Mouse (Mus musculus) midbrain, embryonic 10.5 days (tissue): Measurements from ENCODE around the gene Calm3. TPM values are rescaled to one million over a fixed set of nuclear protein-coding genes. Genes with fewer than 3 reads are reported as not detected.

Source experiments
- DNase-seq: peaks from one replicate; pipeline ENCODE4 v3.0.0-alpha.2; 2017; ENCODE audit warnings: low spot score
- H3K27ac ChIP-seq: fragments of 300-500 bp; sonication (generic); replicated peaks from 2 replicates; pipeline ENCODE4 v1.5.1; 2016; ENCODE audit warnings: mild to moderate bottlenecking
- H3K27me3 ChIP-seq: fragments of 300-500 bp; sonication (generic); 2 replicates; pipeline ENCODE4 v1.6.1; 2016; ENCODE audit warnings: low read depth, mild to moderate bottlenecking; ENCODE audit not compliant: poor library complexity, severe bottlenecking
- H3K36me3 ChIP-seq: fragments of 300-500 bp; sonication (generic); 2 replicates; pipeline ENCODE4 v1.6.1; 2016; ENCODE audit warnings: mild to moderate bottlenecking, moderate library complexity
- H3K4me1 ChIP-seq: fragments of 300-500 bp; sonication (generic); 2 replicates; pipeline ENCODE4 v1.6.1; 2016
- H3K4me3 ChIP-seq: fragments of 300-500 bp; sonication (generic); 2 replicates; pipeline ENCODE4 v1.5.1; 2016; ENCODE audit warnings: mild to moderate bottlenecking, moderate library complexity
- H3K9me3 ChIP-seq: fragments of 300-500 bp; sonication (generic); replicated peaks from 2 replicates; pipeline ENCODE4 v1.6.1; 2016; ENCODE audit warnings: mild to moderate bottlenecking
- WGBS: fragments of 180-500 bp; shearing (Covaris S2); methylation state at CpG from one replicate; pipeline ENCODE4 v1.1.7; 2016; 5-methylcytosine and 5-hydroxymethylcytosine counted together
- polyA plus RNA-seq: library from polyadenylated mRNA; unstranded; fragments of >200 nt; fragmentation: Nextera tagmentation; extraction: Ambion mirVana; gene quantifications from 2 replicates; pipeline ENCODE4 v1.2.1, GENCODE M21; 2016

Gene Calm3
- polyA plus RNA-seq, 1 experiment from 2014 or later: 174 TPM

DNA sequence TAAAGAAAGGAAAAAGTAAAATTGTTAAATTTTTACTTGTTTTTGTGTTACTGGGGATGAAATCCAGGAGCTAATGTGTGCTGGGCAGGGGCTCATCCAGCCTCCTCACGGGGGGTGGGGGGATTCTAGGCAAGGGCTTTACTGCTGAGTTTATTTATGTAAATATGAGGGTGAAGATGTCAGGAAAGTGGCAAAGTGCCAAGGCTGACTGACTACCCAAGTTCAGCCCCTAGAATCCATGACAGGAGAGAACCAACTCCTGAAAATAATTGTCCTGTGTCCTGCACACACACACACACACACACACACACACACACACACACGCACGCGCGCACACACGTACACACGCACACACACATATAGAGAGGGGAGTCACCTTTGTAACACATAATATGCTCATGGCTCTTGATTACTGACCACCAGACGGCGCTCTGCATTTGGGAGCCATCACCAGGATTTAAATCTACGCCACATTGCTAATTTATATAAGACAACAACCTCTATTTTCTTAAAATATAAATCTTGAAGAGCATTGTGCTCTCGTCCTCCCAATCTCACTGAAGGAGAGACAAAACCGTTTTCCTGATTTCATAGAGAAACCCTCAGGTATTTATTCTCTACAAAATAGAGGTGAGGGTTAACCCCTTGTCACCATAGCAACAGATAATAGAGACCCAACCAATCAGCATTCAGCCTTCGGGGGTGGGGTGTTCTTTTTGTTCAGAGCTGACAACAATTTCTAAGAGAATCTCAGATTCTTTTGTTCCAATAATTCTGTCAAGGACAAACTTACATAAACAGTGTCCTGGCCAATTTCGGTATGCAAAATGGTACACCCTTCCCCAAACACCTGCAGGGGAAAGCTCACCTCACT, 9.0 kb upstream of the Calm3 start:
- H3K36me3 ChIP-seq: no peaks in the 10 kb centered on the region
- no peaks in the 10 kb centered on the region for H3K9me3 ChIP-seq
- WGBS: 46% methylated on average over 14 of the region's 14 CpGs
- no peaks in the 10 kb centered on the region for H3K27me3 ChIP-seq
- H3K27ac ChIP-seq: no peak overlapping the region
- DNase-seq: peak; percentile 47
- peaks cover 16% of the 10 kb centered on the region for H3K4me1 ChIP-seq
- H3K4me3 ChIP-seq: no peak overlapping the region

DNA sequence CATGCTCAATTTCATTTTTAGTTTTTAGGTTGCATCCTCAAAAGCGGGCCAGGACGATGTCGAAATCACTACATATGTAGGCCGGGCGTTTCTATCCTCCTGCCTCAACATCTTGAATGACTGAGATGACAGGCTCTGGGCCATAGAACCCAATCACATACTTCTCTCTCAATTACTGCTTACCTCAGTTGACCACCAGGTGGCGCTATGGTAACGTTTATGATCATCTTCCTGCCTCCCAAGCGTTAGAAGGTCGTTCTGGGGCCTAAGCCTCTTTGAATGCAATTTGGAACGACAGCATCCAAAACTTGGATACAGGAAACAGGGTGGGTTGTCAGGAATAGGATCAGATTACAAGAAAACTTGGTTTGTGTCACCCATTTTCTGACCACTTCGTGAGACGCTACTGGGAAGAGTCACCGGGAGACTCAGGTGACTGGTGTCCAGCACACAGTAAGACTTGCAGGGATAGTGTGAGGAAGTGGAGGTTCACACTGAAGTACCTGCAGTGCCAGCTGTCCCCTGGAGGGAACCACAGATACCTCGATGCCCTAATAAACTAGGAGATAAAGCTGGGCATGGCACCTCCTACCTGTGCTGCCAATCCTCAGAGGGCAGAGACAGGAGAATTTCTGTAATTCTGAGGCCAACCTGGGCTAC, 8.2 kb upstream of the Calm3 start:
- DNase-seq: peak; percentile 86
- no peaks in the 10 kb centered on the region for H3K27me3 ChIP-seq
- no peak overlapping the region for H3K27ac ChIP-seq
- no peak overlapping the region for H3K4me3 ChIP-seq
- 18% methylated on average over 14 of the region's 14 CpGs for WGBS
- no peaks in the 10 kb centered on the region for H3K36me3 ChIP-seq
- H3K9me3 ChIP-seq: no peaks in the 10 kb centered on the region
- H3K4me1 ChIP-seq: peaks cover 16% of the 10 kb centered on the region

DNA sequence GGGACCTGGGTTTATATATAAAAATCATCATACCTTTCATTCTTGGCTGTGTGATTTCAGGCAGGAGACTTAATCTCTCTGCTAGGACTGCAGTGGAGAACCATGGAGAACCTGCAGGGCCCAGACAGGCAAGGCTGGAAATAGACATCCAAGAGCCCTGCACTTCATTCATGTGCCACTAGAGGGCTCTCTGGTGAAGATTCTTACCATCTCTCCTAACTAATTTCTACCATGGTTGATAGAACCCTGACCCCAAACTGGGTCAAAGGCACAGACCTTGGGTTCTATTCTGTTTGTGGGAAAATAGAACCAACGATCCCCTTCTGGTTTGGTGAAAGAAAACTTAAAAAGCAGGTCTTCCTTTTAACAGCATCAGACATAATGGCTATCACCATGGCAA, 6.9 kb upstream of the Calm3 start:
- Histone ChIP-seq H3K27me3 (no peaks in the 10 kb centered on the region), H3K27ac (no peak overlapping the region), H3K9me3 (no peaks in the 10 kb centered on the region), H3K36me3 (no peaks in the 10 kb centered on the region), H3K4me3 (no peak overlapping the region), H3K4me1 (peaks cover 16% of the 10 kb centered on the region)
- peak; percentile 72 for DNase-seq
- WGBS: 3% methylated on average over 1 of the region's 1 CpGs

DNA sequence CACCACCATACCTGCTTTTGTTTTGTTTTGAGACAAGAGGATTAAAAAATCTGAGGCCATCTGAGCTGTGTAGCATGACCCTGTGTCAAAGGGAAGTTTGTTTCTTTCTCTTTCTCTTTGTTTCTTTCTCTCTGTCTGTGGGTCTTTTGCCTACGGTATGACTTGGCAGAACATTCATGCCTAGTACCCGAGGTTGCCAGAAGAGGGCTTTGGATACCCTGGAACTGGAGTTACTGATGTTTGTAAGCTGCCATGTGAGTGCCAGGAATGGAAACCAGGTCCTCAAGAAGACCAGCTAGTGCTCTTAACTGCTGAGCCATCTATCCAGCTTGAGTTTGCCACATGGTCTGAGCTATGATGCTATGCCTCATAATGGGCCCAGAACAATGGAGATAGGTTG, 4.4 kb upstream of the Calm3 start:
- Histone ChIP-seq H3K4me3 (no peak overlapping the region), H3K9me3 (no peaks in the 10 kb centered on the region), H3K36me3 (no peaks in the 10 kb centered on the region), H3K4me1 (peaks cover 11% of the 10 kb centered on the region), H3K27me3 (no peaks in the 10 kb centered on the region), H3K27ac (no peak overlapping the region)
- WGBS: 53% methylated on average over 2 of the region's 2 CpGs
- DNase-seq: no peak

DNA sequence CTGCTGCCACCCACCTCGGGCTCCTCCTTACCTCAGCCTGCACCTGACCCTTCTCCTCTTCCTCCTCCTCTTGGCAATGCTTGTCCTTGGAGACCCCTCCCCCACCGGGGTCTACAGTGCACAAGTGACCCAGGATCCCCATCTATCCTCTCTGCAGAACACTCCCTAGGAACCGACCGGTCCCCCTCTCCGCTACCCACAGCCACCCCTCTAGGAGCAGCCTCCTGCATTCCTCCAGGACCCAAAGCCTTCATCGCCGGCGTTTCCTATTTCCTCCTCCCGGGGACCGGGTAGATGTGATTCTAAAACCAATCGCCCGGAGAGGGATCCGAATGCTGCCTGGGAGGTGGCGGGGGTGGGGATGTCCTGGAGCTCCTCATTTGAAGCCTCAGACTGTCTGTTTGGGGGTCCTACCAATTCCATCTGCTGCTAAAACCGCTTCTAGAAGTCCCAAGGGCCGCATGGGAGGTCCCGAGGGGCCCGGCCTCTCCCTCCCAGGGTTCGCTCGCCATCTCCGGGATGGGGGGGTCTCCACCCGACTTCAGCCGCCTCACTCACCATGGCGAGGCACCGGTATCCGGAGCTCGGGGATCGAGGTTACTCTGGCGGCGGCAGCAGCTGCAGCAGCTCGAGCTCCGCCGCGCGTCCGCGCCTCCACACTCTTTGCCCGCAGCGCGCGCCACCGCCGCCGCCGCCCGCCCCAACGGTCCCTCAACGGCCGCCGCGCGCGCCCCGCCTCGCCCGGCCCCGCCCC, 454 bp downstream of the Calm3 start:
- Histone ChIP-seq H3K36me3 (peaks cover 35% of the 10 kb centered on the region), H3K9me3 (no peaks in the 10 kb centered on the region), H3K27ac (peak overlapping the region; percentile 99), H3K4me1 (peaks cover 45% of the 10 kb centered on the region), H3K27me3 (no peaks in the 10 kb centered on the region), H3K4me3 (peak overlapping the region; percentile 97)
- DNase-seq: no peak
- under 1% methylated on average over 57 of the region's 57 CpGs for WGBS

DNA sequence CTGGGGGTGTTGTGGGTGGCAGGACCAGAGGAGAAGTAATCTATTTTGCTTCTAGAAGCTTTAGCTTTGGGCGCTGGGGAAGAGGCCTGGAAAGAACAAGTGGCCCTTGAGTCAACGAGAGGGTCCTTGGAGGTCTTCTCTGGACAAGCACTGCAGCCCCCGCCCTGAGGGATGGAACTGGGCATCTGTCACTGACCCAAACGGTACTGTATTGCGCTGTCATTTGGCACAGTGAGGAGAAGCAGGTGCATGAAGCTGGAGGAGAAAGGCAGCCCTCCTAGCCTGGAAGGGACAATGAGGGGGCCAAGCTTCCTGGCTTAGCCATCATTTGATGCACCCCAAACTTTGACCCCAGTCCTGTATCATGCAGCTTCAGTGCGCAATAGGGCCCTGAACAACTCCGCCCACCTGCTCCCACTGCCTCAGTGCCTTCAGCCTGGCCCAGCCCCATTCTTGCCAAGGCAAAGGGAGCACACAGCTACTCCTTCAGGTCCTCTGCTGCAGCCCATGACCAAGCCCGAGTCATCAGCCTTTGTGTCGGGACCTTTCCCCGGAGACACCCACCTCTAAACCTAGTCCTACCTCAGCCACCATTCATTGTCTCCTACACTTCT, 1.4 kb downstream of the Calm3 start:
- H3K4me1 ChIP-seq: peaks cover 45% of the 10 kb centered on the region
- H3K36me3 ChIP-seq: peaks cover 45% of the 10 kb centered on the region
- H3K9me3 ChIP-seq: no peaks in the 10 kb centered on the region
- no peaks in the 10 kb centered on the region for H3K27me3 ChIP-seq
- WGBS: 69% methylated on average over 10 of the region's 10 CpGs
- H3K27ac ChIP-seq: peak overlapping the region; percentile 99
- H3K4me3 ChIP-seq: peak overlapping the region; percentile 97
- no peak for DNase-seq

DNA sequence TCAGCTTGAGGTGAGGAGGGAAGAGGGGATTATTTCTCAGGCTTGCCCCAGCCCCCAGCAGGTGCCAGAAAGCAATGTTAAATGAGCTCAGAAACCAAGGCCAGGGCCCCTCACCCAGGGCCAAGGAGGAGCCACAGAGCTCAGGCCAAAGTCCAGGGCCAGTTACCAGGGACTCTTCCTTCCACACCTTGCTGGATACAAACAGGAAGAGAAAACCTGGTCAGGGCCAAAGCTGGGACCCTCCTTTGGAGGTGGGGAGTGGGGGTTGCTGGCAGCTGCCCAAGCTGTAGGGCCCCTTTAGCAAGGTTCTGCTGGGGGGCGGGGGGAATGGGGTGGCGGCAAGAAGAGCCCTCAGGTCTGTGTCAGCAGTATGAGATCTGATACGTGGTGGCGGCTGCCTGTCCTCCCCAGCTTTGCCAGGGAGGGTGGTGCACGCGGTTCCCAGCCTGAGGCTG, 2.0 kb downstream of the Calm3 start:
- H3K36me3 ChIP-seq: peaks cover 51% of the 10 kb centered on the region
- H3K27ac ChIP-seq: peak overlapping the region; percentile 99
- no peaks in the 10 kb centered on the region for H3K27me3 ChIP-seq
- DNase-seq: peak; percentile 28
- H3K9me3 ChIP-seq: no peaks in the 10 kb centered on the region
- H3K4me1 ChIP-seq: peaks cover 45% of the 10 kb centered on the region
- peak overlapping the region; percentile 97 for H3K4me3 ChIP-seq
- 78% methylated on average over 6 of the region's 6 CpGs for WGBS

DNA sequence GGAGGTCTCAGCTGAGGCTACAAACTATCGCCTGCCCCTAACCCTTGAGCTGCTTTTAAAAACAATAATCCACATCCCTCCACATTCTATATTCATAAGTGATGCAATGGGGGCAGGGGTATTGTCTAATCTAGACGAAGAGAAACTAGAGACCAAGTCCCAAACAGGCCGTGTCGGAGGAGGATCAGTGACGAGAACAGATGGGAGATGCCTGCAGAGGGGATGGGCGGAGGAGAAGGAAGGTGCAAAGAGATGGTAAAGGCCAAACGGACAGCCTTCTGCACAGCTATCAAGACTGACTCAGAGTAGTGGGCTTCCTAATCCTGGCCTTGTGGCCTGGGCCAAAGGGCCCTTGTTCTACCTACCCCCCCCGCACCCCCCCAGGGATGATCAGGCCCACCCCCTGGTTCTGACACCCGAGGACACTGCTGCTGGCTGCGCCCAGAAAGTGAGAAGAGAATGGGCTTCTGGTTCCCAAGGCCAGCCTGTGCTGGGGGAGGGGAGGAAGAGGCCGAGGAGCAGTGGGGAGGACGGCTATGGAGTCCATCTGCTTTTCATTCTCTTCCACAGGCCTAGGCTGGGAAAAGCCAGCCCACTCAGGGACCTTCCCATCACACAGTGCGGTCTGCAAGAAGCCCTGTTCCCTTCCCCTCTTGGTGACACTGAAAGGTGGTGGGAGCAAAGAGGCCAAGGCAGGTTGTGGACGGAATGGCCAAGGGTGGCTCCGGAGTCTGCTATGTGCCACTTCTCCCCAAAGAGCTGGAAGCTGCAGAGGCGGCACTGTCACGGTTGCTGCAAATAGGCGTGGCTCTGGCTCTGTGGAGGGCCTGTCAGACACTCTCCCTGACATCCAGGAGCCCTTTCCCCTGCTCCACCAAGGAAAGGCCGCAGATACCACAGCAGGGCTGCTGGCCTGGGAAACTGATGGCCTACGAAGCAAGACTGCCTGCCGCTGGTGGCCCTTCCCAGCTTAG, 2.8 kb downstream of the Calm3 start:
- Histone ChIP-seq H3K4me3 (peak overlapping the region; percentile 97), H3K27me3 (no peaks in the 10 kb centered on the region), H3K36me3 (peaks cover 59% of the 10 kb centered on the region), H3K4me1 (peaks cover 45% of the 10 kb centered on the region), H3K9me3 (no peaks in the 10 kb centered on the region), H3K27ac (peak overlapping the region; percentile 99)
- peak; percentile 35 for DNase-seq
- WGBS: 60% methylated on average over 21 of the region's 21 CpGs

DNA sequence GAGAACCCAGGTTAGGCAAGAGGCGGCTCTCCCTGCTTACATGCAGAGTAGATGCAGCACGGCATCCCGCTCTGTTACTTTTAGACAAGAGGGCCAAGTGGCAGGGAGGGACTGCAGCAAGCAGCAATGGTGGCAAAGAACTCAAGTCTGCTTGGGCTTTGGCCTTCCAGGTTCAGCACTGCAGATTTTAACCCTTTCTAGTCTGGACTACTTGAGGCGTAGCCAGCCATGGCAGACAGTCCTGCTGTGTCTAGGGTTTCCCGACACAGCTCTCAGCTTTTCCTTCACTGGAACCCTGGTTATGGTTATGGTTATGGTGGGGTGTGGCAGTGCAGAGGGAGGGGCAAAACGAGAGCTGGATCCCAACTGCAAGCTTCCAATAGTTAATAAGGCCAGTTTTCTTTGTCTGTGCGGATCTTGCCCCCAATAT, 3.7 kb downstream of the Calm3 start:
- H3K36me3 ChIP-seq: peaks cover 68% of the 10 kb centered on the region
- DNase-seq: no peak
- 92% methylated on average over 7 of the region's 7 CpGs for WGBS
- peaks cover 45% of the 10 kb centered on the region for H3K4me1 ChIP-seq
- H3K27me3 ChIP-seq: no peaks in the 10 kb centered on the region
- no peak overlapping the region for H3K4me3 ChIP-seq
- no peaks in the 10 kb centered on the region for H3K9me3 ChIP-seq
- no peak overlapping the region for H3K27ac ChIP-seq

DNA sequence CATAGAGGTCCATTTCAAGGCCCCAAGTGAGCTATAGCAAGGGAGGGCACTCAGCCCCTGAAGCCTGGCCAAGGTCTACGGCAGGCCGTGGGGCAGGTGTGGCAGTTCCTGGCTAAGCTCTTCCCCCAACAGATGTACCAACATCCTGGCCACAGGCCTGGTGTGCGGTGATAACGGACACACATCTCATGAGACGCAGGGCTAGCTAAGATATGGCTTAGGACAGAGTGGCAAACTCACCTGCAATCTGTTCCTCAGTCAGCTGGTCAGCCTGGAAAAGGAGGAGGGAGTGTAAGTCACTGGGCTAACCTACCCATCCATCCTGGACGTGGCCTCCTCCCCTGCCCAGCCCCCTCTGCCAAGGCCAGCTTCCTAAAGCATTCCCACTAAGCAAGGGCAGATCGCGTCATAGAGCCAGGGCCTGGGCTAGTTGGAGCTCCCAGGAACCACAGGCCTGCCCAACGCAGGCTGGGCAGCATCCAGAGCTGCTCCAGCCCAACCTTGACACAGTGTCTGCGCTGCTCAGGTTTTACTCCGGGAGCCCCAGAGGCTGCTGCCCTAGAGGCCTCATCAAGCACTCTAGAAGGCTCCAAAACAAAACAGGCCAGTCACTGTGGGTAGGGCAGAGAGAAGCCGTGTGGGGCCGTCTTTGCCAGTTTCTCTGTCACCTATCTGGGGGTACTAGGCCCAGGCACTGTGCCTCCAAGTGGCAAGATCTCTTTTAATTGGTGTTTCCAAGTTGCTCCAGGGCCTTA, 4.3 kb downstream of the Calm3 start:
- H3K36me3 ChIP-seq: peaks cover 74% of the 10 kb centered on the region

DNA sequence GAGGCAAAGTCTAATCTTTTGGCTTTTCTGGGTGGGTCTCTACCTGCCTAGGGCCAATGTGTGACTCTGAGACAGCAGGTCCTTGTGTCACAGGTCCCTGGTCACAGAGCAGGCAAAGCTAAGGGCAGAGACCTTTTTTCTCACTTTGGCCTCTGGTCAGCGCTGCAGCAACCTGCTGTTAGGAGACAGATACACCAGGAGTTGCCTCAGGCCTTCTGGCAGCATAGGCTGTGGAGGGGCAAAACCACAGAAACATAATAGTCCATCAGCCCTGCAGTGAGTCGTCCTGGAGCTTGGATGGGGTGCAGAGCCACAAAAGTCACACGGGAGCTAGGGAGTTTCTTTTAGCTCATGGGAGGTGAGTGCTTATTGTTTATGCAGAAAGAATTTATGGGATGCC, 5.2 kb downstream of the Calm3 start:
- H3K36me3 ChIP-seq: peaks cover 81% of the 10 kb centered on the region
- WGBS: 91% methylated on average over 3 of the region's 3 CpGs
- H3K4me3 ChIP-seq: no peak overlapping the region

More for the DNA sequence above, 4.3 kb downstream of the Calm3 start:
- H3K27ac ChIP-seq: no peak overlapping the region
- H3K27me3 ChIP-seq: no peaks in the 10 kb centered on the region
- DNase-seq: no peak
- peak overlapping the region; percentile 2; the same call in 1 of the 2 replicates for H3K4me3 ChIP-seq
- 93% methylated on average over 13 of the region's 13 CpGs for WGBS
- peaks cover 45% of the 10 kb centered on the region for H3K4me1 ChIP-seq
- no peaks in the 10 kb centered on the region for H3K9me3 ChIP-seq

More for the DNA sequence above, 5.2 kb downstream of the Calm3 start:
- Histone ChIP-seq H3K9me3 (no peaks in the 10 kb centered on the region), H3K27ac (no peak overlapping the region), H3K4me1 (peaks cover 45% of the 10 kb centered on the region), H3K27me3 (no peaks in the 10 kb centered on the region)
- no peak for DNase-seq
